Mouse (Mus musculus): Measurements from ENCODE around the gene Tfb1m. TPM values are rescaled to one million over a fixed set of nuclear protein-coding genes. Genes with fewer than 3 reads are reported as not detected.

Gene Tfb1m
- polyA plus RNA-seq, 1 experiment from 2014 or later, result 13.6 TPM

DNA sequence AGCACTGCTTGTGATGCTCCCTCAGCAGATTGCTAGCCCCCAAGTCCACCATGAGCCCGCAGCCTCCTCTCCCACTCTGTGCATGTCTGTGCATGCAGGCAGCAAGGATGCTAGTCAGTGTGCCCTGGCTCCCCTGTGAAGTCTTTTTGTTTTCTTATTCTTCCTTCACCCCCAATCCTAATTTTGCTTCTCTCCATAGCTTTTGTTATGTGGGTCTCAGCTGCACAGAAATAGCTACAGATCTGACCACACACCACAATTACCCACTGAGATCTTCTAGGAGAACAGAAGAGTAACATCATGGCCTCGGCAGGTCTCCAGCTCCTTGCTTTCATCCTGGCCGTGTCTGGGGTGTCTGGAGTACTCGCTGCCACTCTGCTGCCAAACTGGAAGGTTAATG is 25.3 kb downstream of the Tfb1m start, which contains the start of gene Cldn20:
Gene Cldn20 (plus strand): TSS at position 301 of the 400 bp plus-strand sequence.
- DNase-seq (no peak), ATAC-seq (ENCODE audit: insufficient read depth) (no peak)
- H3K4me1 ChIP-seq (ENCODE audit: insufficient read depth), result no peaks in the 10 kb centered on the region
- no peaks in the 10 kb centered on the region for H3K9me3 ChIP-seq (ENCODE audit: low read depth, low read length)
- no peak within 1 kb of the TSS for H3K4me3 ChIP-seq (ENCODE audit: low read depth, low read length)
- H3K36me3 ChIP-seq (ENCODE audit: insufficient read depth), result peaks cover 4% of the 10 kb centered on the region; the same call in 1 of the 2 replicates
- H3K27ac ChIP-seq (ENCODE audit: low read depth), result no peak within 1 kb of the TSS
- no peak within 1 kb of the TSS for H3K9ac ChIP-seq
- no peak within 1 kb of the TSS for H3K4me2 ChIP-seq
- TF ChIP-seq CTCF (IDR thresholded peaks at IDR 0.05; ENCODE audit: low read depth), result no peak
- 89% methylated on average over 4 of the region's 4 CpGs for WGBS
- no peaks in the 10 kb centered on the region for H3K27me3 ChIP-seq (ENCODE audit: insufficient read depth, low read length)

DNA sequence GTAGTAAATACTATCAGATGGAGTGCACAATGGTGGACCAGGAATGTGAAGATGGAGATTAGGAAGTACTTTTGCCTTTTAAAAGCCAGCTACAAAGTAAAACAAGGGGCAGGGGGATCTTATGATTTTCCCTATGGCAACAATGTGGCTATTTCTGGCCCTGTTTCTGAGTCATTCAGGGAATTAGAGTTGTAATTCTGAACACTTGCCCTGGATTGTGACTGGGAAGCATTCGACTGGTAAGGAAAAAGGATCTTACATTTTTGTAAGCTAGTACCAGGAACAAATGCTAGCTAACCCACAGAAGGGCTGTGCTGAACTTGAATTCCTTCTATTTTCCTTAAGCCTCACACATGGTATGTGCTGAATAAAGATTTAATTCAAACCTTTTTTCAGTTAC is 25.9 kb downstream of the Tfb1m start:
- Histone ChIP-seq H3K27me3 (ENCODE audit: insufficient read depth, low read length) (no peaks in the 10 kb centered on the region), H3K36me3 (ENCODE audit: insufficient read depth) (peaks cover 4% of the 10 kb centered on the region; the same call in 1 of the 2 replicates), H3K4me3 (ENCODE audit: low read depth, low read length) (no peak overlapping the region), H3K27ac (ENCODE audit: low read depth) (no peak overlapping the region), H3K4me1 (ENCODE audit: insufficient read depth) (no peaks in the 10 kb centered on the region), H3K9ac (no peak overlapping the region), H3K9me3 (ENCODE audit: low read depth, low read length) (no peaks in the 10 kb centered on the region), H3K4me2 (no peak overlapping the region)
- TF ChIP-seq CTCF (IDR thresholded peaks at IDR 0.05; ENCODE audit: low read depth), result no peak
- 66% methylated on average over 1 of the region's 1 CpGs for WGBS
- ATAC-seq (ENCODE audit: insufficient read depth) (no peak), DNase-seq (no peak)

DNA sequence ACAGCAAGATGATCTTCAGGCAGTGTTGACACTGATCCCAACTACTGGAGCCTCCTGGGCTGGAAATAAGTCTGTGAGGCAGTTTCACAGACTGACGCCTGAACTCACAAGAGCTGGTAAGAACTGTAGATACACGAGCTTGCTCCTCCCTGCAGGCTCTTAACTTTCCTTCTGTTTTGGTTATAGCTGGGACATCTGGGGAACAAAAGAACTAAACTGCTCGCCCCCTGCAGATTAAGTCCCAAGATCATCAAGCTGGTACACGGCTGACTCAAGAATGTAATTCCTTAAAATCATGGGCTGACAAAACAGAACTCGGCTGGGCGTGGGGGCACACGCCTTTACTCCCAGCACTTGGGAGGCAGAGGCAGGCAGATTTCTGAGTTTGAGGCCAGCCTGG is 27.0 kb downstream of the Tfb1m start:
- no peak overlapping the region for H3K4me2 ChIP-seq
- ATAC-seq (ENCODE audit: insufficient read depth) (no peak), DNase-seq (no peak)
- TF ChIP-seq CTCF (IDR thresholded peaks at IDR 0.05; ENCODE audit: low read depth), result no peak
- H3K4me3 ChIP-seq (ENCODE audit: low read depth, low read length), result no peak overlapping the region
- H3K4me1 ChIP-seq (ENCODE audit: insufficient read depth), result no peaks in the 10 kb centered on the region
- no peaks in the 10 kb centered on the region for H3K27me3 ChIP-seq (ENCODE audit: insufficient read depth, low read length)
- no peaks in the 10 kb centered on the region for H3K9me3 ChIP-seq (ENCODE audit: low read depth, low read length)
- H3K36me3 ChIP-seq (ENCODE audit: insufficient read depth), result peaks cover 7% of the 10 kb centered on the region; the same call in 1 of the 2 replicates
- no peak overlapping the region for H3K9ac ChIP-seq
- 74% methylated on average over 7 of the region's 7 CpGs for WGBS
- H3K27ac ChIP-seq (ENCODE audit: low read depth), result no peak overlapping the region

DNA sequence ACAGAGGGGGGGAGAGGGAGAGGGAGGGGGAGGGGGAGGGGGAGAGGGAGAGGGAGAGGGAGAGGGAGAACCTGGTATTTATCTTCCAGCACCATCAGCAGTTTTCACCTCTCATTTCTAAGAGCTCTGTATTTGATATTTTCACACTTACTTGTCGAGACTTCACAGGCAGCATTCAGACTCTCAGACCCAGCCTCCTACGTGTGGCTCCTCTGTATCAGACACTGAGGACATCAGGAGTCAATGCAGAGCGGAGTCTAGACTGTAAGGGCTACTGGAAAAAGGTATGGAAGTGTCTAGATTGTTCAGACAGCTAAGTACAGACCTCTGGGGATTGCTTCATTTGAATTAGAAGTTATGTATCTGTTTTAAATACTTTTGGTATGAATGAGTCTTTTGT is 28.1 kb downstream of the Tfb1m start:
- Histone ChIP-seq H3K36me3 (ENCODE audit: insufficient read depth) (peaks cover 7% of the 10 kb centered on the region; the same call in 1 of the 2 replicates), H3K4me3 (ENCODE audit: low read depth, low read length) (no peak overlapping the region), H3K9ac (no peak overlapping the region), H3K9me3 (ENCODE audit: low read depth, low read length) (no peaks in the 10 kb centered on the region), H3K27me3 (ENCODE audit: insufficient read depth, low read length) (no peaks in the 10 kb centered on the region), H3K4me1 (ENCODE audit: insufficient read depth) (no peaks in the 10 kb centered on the region), H3K4me2 (no peak overlapping the region), H3K27ac (ENCODE audit: low read depth) (no peak overlapping the region)
- ATAC-seq (ENCODE audit: insufficient read depth), result no peak
- no peak for TF ChIP-seq CTCF (IDR thresholded peaks at IDR 0.05; ENCODE audit: low read depth)
- DNase-seq, result no peak
- WGBS, result 35% methylated on average over 3 of the region's 3 CpGs

DNA sequence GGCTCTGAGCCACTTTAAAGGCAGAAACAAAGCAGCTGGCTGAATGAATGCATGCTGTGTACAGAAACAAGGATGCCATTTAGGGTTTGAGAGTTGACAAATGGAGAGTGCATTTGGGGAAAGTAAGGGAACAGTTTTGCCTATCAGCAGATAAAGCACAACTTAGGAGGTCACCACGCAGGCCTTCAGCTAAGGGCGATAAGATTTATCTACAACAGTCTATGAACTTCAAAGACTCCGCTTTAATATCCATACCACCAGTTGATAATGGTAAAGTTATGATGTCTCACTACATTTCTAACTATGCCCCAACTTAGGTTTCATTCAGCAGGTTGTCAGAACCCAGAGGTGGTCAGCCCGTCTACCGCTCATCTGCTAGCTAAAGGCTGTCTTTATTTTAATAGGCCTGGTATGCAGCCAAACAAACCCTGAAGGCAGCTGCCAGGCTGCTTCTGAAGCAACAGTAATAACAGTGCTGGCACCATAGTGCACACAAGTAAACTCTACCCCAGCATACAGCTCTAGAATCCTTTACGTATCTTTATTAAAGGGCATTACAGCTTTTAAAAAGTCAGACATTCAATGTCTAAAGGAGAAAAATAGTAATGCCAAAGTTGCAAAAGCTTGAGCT is 29.6 kb downstream of the Tfb1m start:
- WGBS, result 65% methylated on average over 6 of the region's 6 CpGs
- Histone ChIP-seq H3K36me3 (ENCODE audit: insufficient read depth) (peaks cover 7% of the 10 kb centered on the region; the same call in 1 of the 2 replicates), H3K4me3 (ENCODE audit: low read depth, low read length) (no peak overlapping the region), H3K9ac (no peak overlapping the region), H3K4me1 (ENCODE audit: insufficient read depth) (no peaks in the 10 kb centered on the region), H3K27me3 (ENCODE audit: insufficient read depth, low read length) (no peaks in the 10 kb centered on the region), H3K4me2 (no peak overlapping the region), H3K9me3 (ENCODE audit: low read depth, low read length) (no peaks in the 10 kb centered on the region), H3K27ac (ENCODE audit: low read depth) (no peak overlapping the region)
- TF ChIP-seq CTCF (IDR thresholded peaks at IDR 0.05; ENCODE audit: low read depth), result no peak
- no peak for DNase-seq
- no peak for ATAC-seq (ENCODE audit: insufficient read depth)

DNA sequence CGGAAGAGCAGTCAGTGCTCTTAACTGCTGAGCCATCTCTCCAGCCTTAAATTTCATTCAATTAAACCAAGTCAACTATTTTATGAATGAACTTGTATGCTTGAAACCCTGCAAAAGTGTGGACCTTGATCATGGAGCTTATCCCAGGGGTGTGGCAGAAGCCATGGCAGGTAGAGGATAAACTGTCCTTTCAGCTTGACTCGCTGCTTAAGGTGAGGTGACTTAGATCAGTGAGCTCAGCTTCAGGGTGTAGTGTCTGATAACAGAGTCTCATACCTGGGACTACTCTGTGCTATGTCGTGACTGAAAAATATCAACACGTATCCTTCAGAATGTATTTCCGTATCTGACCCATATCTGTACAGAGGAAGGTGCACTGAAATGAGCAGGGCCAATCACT is 37.2 kb downstream of the Tfb1m start:
- ATAC-seq (ENCODE audit: insufficient read depth) (no peak), DNase-seq (no peak)
- H3K27ac ChIP-seq (ENCODE audit: low read depth), result no peak overlapping the region
- no peak overlapping the region for H3K4me3 ChIP-seq (ENCODE audit: low read depth, low read length)
- H3K36me3 ChIP-seq (ENCODE audit: insufficient read depth), result peaks cover 11% of the 10 kb centered on the region; the same call in 1 of the 2 replicates
- no peak overlapping the region for H3K9ac ChIP-seq
- no peak overlapping the region for H3K4me2 ChIP-seq
- TF ChIP-seq CTCF (IDR thresholded peaks at IDR 0.05; ENCODE audit: low read depth), result no peak
- H3K4me1 ChIP-seq (ENCODE audit: insufficient read depth), result no peaks in the 10 kb centered on the region
- no peaks in the 10 kb centered on the region for H3K9me3 ChIP-seq (ENCODE audit: low read depth, low read length)
- whole genome bisulfite sequencing, result 90% methylated on average over 5 of the region's 5 CpGs
- no peaks in the 10 kb centered on the region for H3K27me3 ChIP-seq (ENCODE audit: insufficient read depth, low read length)

DNA sequence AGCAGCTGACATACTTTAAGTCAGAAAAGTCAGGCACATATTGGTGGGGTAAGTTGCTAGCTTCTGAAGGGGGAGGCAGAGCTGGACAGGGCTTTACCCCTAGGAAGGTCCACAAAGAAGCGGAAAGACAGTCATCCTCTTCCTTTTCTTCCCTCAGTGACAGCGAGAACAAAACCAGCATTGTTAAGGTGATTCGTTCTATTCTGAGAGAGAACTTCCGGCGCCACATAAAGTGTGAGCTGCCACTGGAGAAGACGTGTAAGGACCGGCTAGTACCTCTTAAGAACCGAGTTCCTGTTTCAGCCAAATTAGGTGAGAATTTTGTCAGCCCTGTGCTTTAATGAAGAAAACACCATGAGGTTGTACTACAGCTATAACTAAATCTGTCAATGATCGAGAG is 41.2 kb downstream of the Tfb1m start:
- 67% methylated on average over 9 of the region's 9 CpGs for WGBS
- no peak overlapping the region for H3K4me2 ChIP-seq
- H3K4me1 ChIP-seq (ENCODE audit: insufficient read depth), result no peaks in the 10 kb centered on the region
- ATAC-seq (ENCODE audit: insufficient read depth), result no peak
- TF ChIP-seq CTCF (IDR thresholded peaks at IDR 0.05; ENCODE audit: low read depth), result no peak
- H3K9me3 ChIP-seq (ENCODE audit: low read depth, low read length), result no peaks in the 10 kb centered on the region
- H3K27ac ChIP-seq (ENCODE audit: low read depth), result no peak overlapping the region
- peaks cover 11% of the 10 kb centered on the region; the same call in 1 of the 2 replicates for H3K36me3 ChIP-seq (ENCODE audit: insufficient read depth)
- H3K4me3 ChIP-seq (ENCODE audit: low read depth, low read length), result no peak overlapping the region
- H3K9ac ChIP-seq, result no peak overlapping the region
- no peaks in the 10 kb centered on the region for H3K27me3 ChIP-seq (ENCODE audit: insufficient read depth, low read length)
- no peak for DNase-seq

All from lung, embryonic 14.5 days (tissue).